Mouse (Mus musculus): ENCODE data around the gene Oxsm.

Oxsm gene

GRCm38 (mm10) chr14:16242193-16242815 is 7.3 kb downstream of the Oxsm start:
- DNase-seq (ENCODE audit: low spot score) = no peak

- DNase-seq (ENCODE audit: low spot score) = no peak
Observed at GRCm38 (mm10) chr14:16236466-16236865, 13.1 kb downstream of the Oxsm start.

- no peak for DNase-seq (ENCODE audit: low spot score)
Observed at GRCm38 (mm10) chr14:16233515-16233914, 16.1 kb downstream of the Oxsm start.

- DNase-seq (ENCODE audit: low spot score) = no peak
Observed at GRCm38 (mm10) chr14:16230581-16230980, 19.0 kb downstream of the Oxsm start.

GRCm38 (mm10) chr14:16229395-16229794 is 20.2 kb downstream of the Oxsm start:
- no peak for DNase-seq (ENCODE audit: low spot score)

GRCm38 (mm10) chr14:16219015-16219414 is 30.6 kb downstream of the Oxsm start:
- no peak for DNase-seq (ENCODE audit: low spot score)

GRCm38 (mm10) chr14:16207722-16208121 is 41.9 kb downstream of the Oxsm start:
- no peak for DNase-seq (ENCODE audit: low spot score)

- DNase-seq (ENCODE audit: low spot score) = no peak
Observed at GRCm38 (mm10) chr14:16201673-16202072, 47.9 kb downstream of the Oxsm start.

- DNase-seq (ENCODE audit: low spot score) = peak; percentile 6
Observed at GRCm38 (mm10) chr14:16200969-16201638, 48.5 kb downstream of the Oxsm start.

GRCm38 (mm10) chr14:16200220-16200912 is 49.2 kb downstream of the Oxsm start:
- no peak for DNase-seq (ENCODE audit: low spot score)

- no peak for DNase-seq (ENCODE audit: low spot score)
Observed at GRCm38 (mm10) chr14:16196518-16196917, 53.1 kb downstream of the Oxsm start.

- no peak for DNase-seq (ENCODE audit: low spot score)
Observed at GRCm38 (mm10) chr14:16195486-16195885, 54.1 kb downstream of the Oxsm start.

- no peak for DNase-seq (ENCODE audit: low spot score)
Observed at GRCm38 (mm10) chr14:16194125-16194524, 55.5 kb downstream of the Oxsm start.

GRCm38 (mm10) chr14:16189142-16189541 is 60.5 kb downstream of the Oxsm start:
- no peak for DNase-seq (ENCODE audit: low spot score)

All from urinary bladder, postnatal 14 days (tissue).